Mouse (Mus musculus): ENCODE measurements at regions not wholly inside any gene's neighbourhood (a gene's known extent, or its start where the extent isn't known, plus 50 kb on each side); places are given as distances from the start of the nearest gene placed in this dataset.
"Not testable (repeated sequence)": the region's sequence is repeated elsewhere in the genome, so short reads cannot be mapped to it uniquely, and the experiment has no call there.

DNA sequence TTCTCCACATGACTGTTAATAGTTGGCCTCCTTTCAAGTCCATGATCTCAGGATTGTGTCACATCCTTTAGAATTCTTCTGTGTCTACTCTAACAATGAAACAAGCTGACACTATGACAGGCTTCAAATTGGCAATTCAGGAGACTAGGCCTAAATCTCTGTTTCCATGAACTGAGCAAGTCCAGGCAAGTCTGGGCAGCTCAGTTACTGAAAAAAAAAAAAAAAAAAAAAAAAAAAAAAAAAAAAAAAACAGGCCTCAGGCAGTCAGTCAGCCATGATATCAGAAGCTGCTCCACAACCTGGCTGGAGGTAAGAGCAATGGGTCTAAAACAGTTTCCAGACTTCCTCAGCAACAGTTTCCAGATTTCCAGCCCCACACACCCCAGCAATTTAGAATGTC, 475.6 kb downstream of the Inhba start:
- no peak for DNase-seq (ENCODE audit: low read depth, low spot score)
- Histone ChIP-seq H3K27me3 (ENCODE audit: control insufficient read depth, insufficient read depth, low read length, poor library complexity, severe bottlenecking) (no peaks in the 10 kb centered on the region), H3K36me3 (ENCODE audit: control insufficient read depth, insufficient read depth, low read length, poor library complexity, severe bottlenecking) (no peaks in the 10 kb centered on the region)

DNA sequence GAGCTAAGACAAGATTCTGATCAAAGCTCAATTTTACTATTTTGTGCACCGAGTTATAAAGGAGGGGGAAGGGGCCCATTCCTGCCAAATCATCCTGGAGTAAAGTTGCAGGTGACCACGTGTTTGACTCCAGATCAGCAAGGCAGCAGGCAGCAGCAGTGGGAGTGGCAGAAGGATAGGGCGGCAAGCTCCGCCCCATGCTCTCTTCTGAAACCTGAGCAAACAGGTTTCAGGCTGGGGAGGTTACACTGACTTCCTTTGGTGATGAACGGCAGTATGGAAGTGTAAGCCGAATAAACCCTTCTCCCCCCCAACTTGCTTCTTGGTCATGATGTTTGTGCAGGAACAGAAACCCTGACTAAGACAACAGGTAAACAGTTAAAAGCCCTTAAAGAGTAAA, 479.0 kb downstream of the Inhba start:
- not testable (repeated sequence) for DNase-seq (ENCODE audit: low read depth, low spot score); H3K27me3 ChIP-seq (ENCODE audit: control insufficient read depth, insufficient read depth, low read length, poor library complexity, severe bottlenecking); H3K36me3 ChIP-seq (ENCODE audit: control insufficient read depth, insufficient read depth, low read length, poor library complexity, severe bottlenecking)

DNA sequence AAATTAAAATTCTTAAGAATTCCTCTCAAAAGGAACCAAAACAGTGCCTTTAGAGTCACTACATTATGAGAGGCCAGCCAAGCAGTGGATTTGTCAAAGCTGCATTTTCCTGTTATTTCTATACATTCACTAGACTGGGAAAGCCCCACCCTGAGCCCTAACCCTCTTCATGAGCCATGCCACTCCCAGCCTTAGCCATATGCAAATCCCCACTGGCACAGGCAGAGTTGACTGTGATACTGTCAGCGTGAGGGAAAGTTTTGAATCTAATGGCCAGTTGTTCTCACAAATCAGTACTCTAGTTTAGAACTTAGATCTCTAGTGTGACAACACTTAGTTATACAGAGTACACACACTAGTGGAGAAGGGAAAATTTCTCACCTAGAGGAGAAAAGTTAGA, 486.4 kb downstream of the Inhba start:
- Histone ChIP-seq H3K27me3 (ENCODE audit: control insufficient read depth, insufficient read depth, low read length, poor library complexity, severe bottlenecking) (no peaks in the 10 kb centered on the region), H3K36me3 (ENCODE audit: control insufficient read depth, insufficient read depth, low read length, poor library complexity, severe bottlenecking) (no peaks in the 10 kb centered on the region)
- DNase-seq (ENCODE audit: low read depth, low spot score), result no peak

DNA sequence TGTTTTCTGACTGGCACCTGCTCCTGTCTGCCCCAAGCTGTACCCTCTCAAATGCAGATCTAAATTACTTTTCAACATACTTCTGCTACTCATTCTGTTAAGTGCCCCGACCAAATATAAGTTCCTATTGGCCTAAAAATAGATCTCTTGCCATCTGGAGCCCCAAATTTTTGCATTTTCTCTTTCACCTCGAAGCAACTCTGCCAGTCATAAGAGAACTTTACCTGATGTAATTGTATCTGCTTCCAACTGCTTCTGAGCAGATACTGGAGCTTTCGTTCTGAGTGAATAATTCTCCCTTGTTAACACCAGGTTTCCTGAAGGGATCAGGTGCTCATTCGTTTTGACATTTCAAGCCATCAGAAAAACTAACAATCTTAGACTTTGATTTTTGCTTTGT, 501.2 kb downstream of the Inhba start:
- Histone ChIP-seq H3K27me3 (ENCODE audit: control insufficient read depth, insufficient read depth, low read length, poor library complexity, severe bottlenecking) (no peaks in the 10 kb centered on the region), H3K36me3 (ENCODE audit: control insufficient read depth, insufficient read depth, low read length, poor library complexity, severe bottlenecking) (no peaks in the 10 kb centered on the region; the same call in 1 of the 2 replicates)
- DNase-seq (ENCODE audit: low read depth, low spot score), result no peak

DNA sequence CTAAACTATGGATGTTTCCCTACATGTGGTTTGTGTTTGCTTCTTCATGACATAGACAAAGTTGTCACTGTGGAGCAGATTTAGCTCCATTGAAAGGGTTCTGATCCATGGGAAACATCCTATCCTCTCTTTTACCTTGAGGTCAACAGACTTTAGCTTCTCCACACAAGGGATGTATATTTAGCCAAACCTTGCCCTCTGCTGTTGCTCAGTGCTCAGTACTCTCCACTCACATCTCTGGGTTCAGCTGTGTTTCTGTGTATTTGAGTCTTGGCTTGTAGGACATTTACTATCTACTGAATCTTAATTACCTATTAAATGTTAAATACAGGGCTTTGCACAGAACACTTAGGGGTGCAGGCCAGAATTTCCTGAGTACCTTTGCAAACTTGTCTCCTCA, 503.5 kb downstream of the Inhba start:
- H3K36me3 ChIP-seq (ENCODE audit: control insufficient read depth, insufficient read depth, low read length, poor library complexity, severe bottlenecking), result no peaks in the 10 kb centered on the region
- H3K27me3 ChIP-seq (ENCODE audit: control insufficient read depth, insufficient read depth, low read length, poor library complexity, severe bottlenecking), result no peaks in the 10 kb centered on the region
- no peak for DNase-seq (ENCODE audit: low read depth, low spot score)

DNA sequence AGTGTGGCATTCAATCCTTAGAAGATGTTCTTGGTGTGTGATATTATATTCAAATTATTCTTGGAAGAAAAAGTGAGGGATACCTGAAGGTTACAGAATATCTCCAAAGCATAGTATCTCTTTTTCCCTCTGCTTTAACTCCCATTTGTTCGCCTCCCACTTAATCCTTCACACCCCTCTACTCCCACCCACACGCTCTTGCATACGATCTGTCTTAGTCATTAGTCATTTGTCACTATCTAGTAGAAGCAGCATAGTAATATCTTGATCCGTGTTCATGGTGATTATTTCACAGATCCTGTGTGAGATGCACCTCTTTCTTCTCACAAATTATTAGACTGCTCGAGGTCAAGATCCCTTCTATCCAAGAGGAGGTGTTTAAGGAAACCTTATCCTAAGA, 517.4 kb downstream of the Inhba start:
- DNase-seq (ENCODE audit: low read depth, low spot score), result no peak

DNA sequence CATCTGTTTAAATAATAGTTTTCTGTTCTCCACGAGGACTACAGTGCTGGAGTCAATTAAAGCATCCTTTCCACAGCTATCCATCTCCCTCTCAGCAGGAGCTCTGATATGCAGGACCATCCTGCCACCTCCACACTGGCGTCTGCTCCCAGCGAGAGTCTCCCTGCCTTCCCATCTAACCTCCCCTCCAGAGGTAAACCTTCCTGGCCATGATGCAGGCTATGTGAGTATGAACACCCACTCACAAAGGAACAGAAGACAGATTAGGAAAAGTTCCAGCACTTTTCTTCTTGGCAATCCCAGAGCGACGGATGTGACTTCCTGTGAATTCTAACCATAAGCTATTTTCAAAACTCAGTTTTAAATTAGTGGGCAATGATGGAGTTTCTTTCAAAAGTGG, 532.1 kb downstream of the Inhba start:
- H3K27me3 ChIP-seq (ENCODE audit: control insufficient read depth, insufficient read depth, low read length, poor library complexity, severe bottlenecking), result no peaks in the 10 kb centered on the region
- H3K36me3 ChIP-seq (ENCODE audit: control insufficient read depth, insufficient read depth, low read length, poor library complexity, severe bottlenecking), result no peaks in the 10 kb centered on the region
- no peak for DNase-seq (ENCODE audit: low read depth, low spot score)

More for the DNA sequence above, 517.4 kb downstream of the Inhba start:
- Histone ChIP-seq H3K27me3 (ENCODE audit: control insufficient read depth, insufficient read depth, low read length, poor library complexity, severe bottlenecking) (no peaks in the 10 kb centered on the region), H3K36me3 (ENCODE audit: control insufficient read depth, insufficient read depth, low read length, poor library complexity, severe bottlenecking) (no peaks in the 10 kb centered on the region)

DNA sequence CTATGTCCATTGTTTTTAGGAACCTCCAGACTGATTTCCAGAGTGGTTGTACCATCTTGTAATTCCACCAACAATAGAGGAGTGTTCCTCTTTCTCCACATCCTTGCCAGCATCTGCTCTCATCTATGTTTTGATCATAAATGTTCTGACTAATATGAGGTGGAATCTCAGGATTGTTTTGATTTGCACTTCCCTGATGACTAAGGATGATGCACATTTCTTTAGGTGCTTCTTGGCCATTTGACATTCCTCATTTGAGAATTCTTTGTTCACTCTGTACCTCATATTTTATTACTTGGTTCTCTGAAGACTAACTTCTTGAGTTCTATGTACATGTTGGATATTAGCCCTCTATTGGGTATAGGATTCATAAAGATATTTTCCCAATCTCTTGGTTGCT, 538.4 kb downstream of the Inhba start:
- no peak for DNase-seq (ENCODE audit: low read depth, low spot score)
- no peaks in the 10 kb centered on the region for H3K27me3 ChIP-seq (ENCODE audit: control insufficient read depth, insufficient read depth, low read length, poor library complexity, severe bottlenecking)
- no peaks in the 10 kb centered on the region for H3K36me3 ChIP-seq (ENCODE audit: control insufficient read depth, insufficient read depth, low read length, poor library complexity, severe bottlenecking)

DNA sequence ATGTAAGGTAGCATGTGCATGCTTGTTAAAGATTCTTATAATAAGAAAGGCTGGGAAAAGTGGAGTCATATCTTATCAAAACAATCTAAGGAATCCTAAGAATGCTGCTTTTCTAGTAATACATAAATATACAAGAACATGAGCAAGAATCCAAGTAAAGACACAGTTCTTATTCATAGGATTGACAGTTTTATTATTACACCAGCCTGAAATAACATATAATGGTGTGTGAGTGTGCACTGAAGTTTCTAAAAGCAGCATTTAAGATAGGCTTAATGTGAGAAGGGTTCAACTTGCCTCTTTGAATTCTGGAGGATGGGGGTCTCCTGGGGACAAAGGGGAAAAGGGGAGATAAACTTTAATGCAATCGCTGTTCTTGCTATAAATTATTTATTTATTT, 553.3 kb downstream of the Inhba start:
- no peak for DNase-seq (ENCODE audit: low read depth, low spot score)
- H3K36me3 ChIP-seq (ENCODE audit: control insufficient read depth, insufficient read depth, low read length, poor library complexity, severe bottlenecking), result no peaks in the 10 kb centered on the region
- no peaks in the 10 kb centered on the region for H3K27me3 ChIP-seq (ENCODE audit: control insufficient read depth, insufficient read depth, low read length, poor library complexity, severe bottlenecking)

DNA sequence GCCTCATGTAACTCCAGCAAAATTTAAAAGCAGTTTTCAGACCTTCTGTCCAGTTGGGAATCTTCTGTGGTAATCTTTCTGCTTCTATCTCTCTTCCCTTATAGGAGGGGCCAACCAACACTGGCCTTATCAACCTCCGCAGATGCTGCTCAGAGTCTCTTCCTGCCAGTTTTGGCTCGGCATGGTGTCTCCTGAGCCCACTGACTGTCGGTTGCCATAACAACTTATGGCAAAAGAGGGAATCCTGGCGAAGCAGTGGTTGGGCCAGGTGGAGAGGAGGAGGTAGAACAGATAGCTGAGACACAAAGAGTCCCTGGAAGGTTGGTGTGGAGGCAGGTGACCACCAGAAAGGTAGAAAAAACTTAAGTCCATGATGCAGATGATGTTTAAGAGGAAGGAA, 562.4 kb downstream of the Inhba start:
- Histone ChIP-seq H3K36me3 (ENCODE audit: control insufficient read depth, insufficient read depth, low read length, poor library complexity, severe bottlenecking) (no peaks in the 10 kb centered on the region), H3K27me3 (ENCODE audit: control insufficient read depth, insufficient read depth, low read length, poor library complexity, severe bottlenecking) (no peaks in the 10 kb centered on the region)
- no peak for DNase-seq (ENCODE audit: low read depth, low spot score)

DNA sequence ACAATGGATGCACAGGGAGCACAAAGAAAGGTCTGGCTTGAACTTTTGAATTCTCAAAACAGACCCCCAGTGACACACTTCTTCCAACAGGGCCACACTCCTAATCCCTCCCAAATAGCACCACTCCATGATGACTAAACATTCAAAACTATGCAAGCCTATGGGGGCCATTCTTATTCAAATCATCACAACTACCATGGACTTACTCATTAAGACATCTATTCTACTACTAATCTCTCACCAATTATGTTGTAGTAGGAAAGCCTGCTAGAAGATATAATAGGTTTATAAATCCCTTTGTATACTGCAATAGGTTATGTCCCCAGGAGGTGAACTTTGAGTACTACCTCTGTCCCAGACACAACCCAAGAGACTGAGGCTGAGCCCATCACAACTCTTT, 574.6 kb downstream of the Inhba start:
- Histone ChIP-seq H3K27me3 (ENCODE audit: control insufficient read depth, insufficient read depth, low read length, poor library complexity, severe bottlenecking) (no peaks in the 10 kb centered on the region), H3K36me3 (ENCODE audit: control insufficient read depth, insufficient read depth, low read length, poor library complexity, severe bottlenecking) (no peaks in the 10 kb centered on the region)

DNA sequence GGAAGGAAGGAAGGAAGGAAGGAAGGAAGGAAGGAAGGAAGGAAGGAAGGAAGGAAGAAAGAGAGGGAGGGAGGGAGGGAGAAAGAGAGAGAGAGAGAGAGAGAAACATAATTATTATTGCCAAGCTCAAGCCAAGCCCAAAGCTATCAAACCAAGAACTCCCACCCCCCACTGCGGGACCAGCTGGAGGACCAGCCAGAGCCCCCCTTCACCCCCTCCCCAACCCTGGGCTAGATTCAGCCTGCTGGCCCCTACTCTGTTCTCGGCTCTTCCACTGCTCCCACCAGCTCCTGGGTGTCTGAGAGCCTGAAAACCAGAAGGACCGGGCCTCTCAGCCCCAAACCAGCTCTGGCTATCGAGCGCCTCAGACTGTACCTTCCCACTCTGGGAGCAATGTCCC, 608.1 kb downstream of the Inhba start:
- Histone ChIP-seq H3K27me3 (ENCODE audit: control insufficient read depth, insufficient read depth, low read length, poor library complexity, severe bottlenecking) (no peaks in the 10 kb centered on the region), H3K36me3 (ENCODE audit: control insufficient read depth, insufficient read depth, low read length, poor library complexity, severe bottlenecking) (no peaks in the 10 kb centered on the region)
- no peak for DNase-seq (ENCODE audit: low read depth, low spot score)

More for the DNA sequence above, 574.6 kb downstream of the Inhba start:
- no peak for DNase-seq (ENCODE audit: low read depth, low spot score)

DNA sequence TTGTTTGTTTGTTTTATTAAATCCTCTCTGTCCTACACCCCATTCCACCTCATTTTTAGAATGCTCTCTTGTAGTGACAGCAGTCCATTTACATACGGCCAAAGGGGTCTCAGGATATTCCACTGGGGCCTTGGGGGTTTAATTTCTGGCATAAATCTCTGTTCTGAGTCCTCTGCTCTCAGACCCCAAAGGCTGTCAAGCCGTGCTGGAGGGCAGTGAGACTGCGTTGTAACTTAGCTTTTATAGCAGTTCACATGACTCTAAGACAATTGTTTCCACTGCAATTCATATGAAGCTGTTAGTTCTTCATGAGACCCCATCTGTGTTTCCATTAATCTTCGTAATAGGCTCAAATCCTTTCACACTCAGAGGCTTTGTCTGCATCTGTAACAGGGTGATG, 614.9 kb downstream of the Inhba start:
- no peak for DNase-seq (ENCODE audit: low read depth, low spot score)

DNA sequence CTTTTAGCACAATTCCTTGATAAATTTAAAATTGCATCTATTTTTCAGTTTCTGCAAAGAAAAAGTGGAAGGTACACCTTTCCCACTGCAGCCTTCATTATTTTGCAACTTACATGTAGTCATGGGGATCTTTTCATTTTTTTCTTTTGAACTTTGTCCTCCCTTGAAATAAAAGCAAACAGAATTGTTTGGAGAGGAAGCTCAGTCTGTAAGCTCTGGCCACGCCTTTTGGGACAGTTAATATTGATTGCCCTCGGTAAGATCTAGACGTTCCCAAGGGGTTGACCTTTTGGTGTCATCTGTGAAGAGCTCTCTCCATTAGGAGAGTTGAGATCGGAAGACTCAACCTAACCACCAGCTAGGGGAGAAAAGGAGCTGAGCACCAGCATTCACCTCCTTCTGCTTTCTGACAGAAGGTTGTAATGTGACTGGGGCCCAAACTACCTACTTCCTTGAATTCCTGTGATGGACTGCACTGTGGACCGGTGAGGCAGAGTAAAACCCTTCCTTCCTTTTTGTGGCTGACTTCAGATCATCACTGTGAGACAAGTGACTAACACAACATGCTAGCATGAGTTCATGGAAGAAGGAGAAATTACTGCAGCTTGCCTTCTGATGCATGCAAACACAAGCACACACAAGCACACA, 621.9 kb downstream of the Inhba start:
- no peak for DNase-seq (ENCODE audit: low read depth, low spot score)
- Histone ChIP-seq H3K36me3 (ENCODE audit: control insufficient read depth, insufficient read depth, low read length, poor library complexity, severe bottlenecking) (no peaks in the 10 kb centered on the region), H3K27me3 (ENCODE audit: control insufficient read depth, insufficient read depth, low read length, poor library complexity, severe bottlenecking) (no peaks in the 10 kb centered on the region)

More for the DNA sequence above, 614.9 kb downstream of the Inhba start:
- no peaks in the 10 kb centered on the region for H3K27me3 ChIP-seq (ENCODE audit: control insufficient read depth, insufficient read depth, low read length, poor library complexity, severe bottlenecking)
- no peaks in the 10 kb centered on the region for H3K36me3 ChIP-seq (ENCODE audit: control insufficient read depth, insufficient read depth, low read length, poor library complexity, severe bottlenecking)

DNA sequence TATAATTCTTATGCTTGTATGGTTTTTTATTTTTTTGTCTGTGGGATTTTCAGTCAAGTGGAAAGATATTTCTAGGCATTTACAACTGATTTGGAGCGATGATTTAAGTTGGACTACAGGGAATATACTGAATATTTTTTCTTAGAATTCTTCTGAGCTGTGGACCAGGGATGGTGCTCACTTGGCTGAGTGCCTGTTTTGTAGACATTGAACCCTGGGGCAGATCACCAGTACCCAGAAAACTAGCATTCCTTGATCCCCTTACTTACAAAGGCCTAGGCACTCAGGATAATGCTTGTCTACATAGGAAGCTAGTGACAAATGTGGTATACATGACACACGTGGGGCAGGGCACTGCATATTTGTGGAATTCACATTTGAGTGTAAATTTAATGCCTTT, 624.6 kb downstream of the Inhba start:
- Histone ChIP-seq H3K36me3 (ENCODE audit: control insufficient read depth, insufficient read depth, low read length, poor library complexity, severe bottlenecking) (no peaks in the 10 kb centered on the region), H3K27me3 (ENCODE audit: control insufficient read depth, insufficient read depth, low read length, poor library complexity, severe bottlenecking) (no peaks in the 10 kb centered on the region)
- no peak for DNase-seq (ENCODE audit: low read depth, low spot score)

All from splenic B cell, adult 2 months (primary cell).